Mouse (Mus musculus) C2C12 (cell line): ENCODE measurements around the gene Ephb4. TPM values are rescaled to one million over a fixed set of nuclear protein-coding genes. Genes with fewer than 3 reads are reported as not detected.

Experiments
- H3K27me3 ChIP-seq: one replicate; pipeline ENCODE4 v1.6.1; 2011; ENCODE audit not compliant: control insufficient read depth, insufficient read depth, insufficient read length
- H3K36me3 ChIP-seq: one replicate; pipeline ENCODE4 v1.6.1; 2011; ENCODE audit not compliant: control insufficient read depth, insufficient read depth
- H3K4me3 ChIP-seq: one replicate; pipeline ENCODE4 v1.5.1; 2011; ENCODE audit warnings: mild to moderate bottlenecking, control low read depth; ENCODE audit not compliant: poor library complexity, insufficient read depth, severe bottlenecking
- H3K79me2 ChIP-seq: one replicate; pipeline ENCODE4 v1.6.1; 2011; ENCODE audit not compliant: control insufficient read depth, insufficient read depth
- H3K79me3 ChIP-seq: one replicate; pipeline ENCODE4 v1.6.1; 2011; ENCODE audit warnings: low read depth, control low read depth
- H3ac ChIP-seq: one replicate; pipeline ENCODE3; 2011; ENCODE audit warnings: low read depth; ENCODE audit not compliant: control insufficient read depth, insufficient read length
- CEBPB ChIP-seq: IDR thresholded peaks from one replicate; pipeline ENCODE4 v1.6.1; 2011; ENCODE audit warnings: low read depth, mild to moderate bottlenecking, control low read depth, moderate library complexity
- CTCF ChIP-seq: IDR thresholded peaks from one replicate; pipeline ENCODE4 v1.5.1; 2011; ENCODE audit not compliant: control insufficient read depth, insufficient read depth, insufficient read length
- FOSL1 ChIP-seq: IDR thresholded peaks from one replicate; pipeline ENCODE4 v1.8.0; 2011; ENCODE audit warnings: mild to moderate bottlenecking, low read length; ENCODE audit not compliant: poor library complexity, insufficient read depth, severe bottlenecking
- MAX ChIP-seq: IDR thresholded peaks from one replicate; pipeline ENCODE4 v1.6.1; 2011; ENCODE audit warnings: mild to moderate bottlenecking, control low read depth
- MYOD1 ChIP-seq: IDR thresholded peaks from one replicate; pipeline ENCODE4 v1.6.1; 2011; ENCODE audit warnings: low read depth; ENCODE audit not compliant: control insufficient read depth, insufficient read length
- MYOG ChIP-seq: IDR thresholded peaks from one replicate; pipeline ENCODE4 v1.6.1; 2011; ENCODE audit not compliant: control insufficient read depth, insufficient read length; ENCODE audit errors: extremely low read depth
- USF1 ChIP-seq: IDR thresholded peaks from one replicate; pipeline ENCODE4 v1.6.1; 2011; ENCODE audit warnings: low read depth, mild to moderate bottlenecking, control low read depth, moderate library complexity
- polyA plus RNA-seq: library from polyadenylated mRNA; unstranded; fragments of >200 nt; fragmentation: generic; extraction: Trizol; gene quantifications from one replicate; pipeline ENCODE4 v1.2.1, GENCODE M21; 2012; ENCODE audit warnings: missing spikeins

Gene Ephb4
- polyA plus RNA-seq, 1 experiment = 25.2 TPM

- no peaks in the 10 kb centered on the region for H3K27me3 ChIP-seq
- TF ChIP-seq MAX (no peak), USF1 (no peak), FOSL1 (no peak), MYOD1 (no peak), CTCF (no peak), CEBPB (no peak), MYOG (no peak)
- peaks cover 71% of the 10 kb centered on the region for H3K36me3 ChIP-seq
- peak overlapping the region; percentile 80 for H3K4me3 ChIP-seq
- H3K79me2 ChIP-seq = peaks cover 78% of the 10 kb centered on the region
- H3K79me3 ChIP-seq = peaks cover 46% of the 10 kb centered on the region
- H3ac ChIP-seq = no peak overlapping the region
Observed at GRCm38 (mm10) chr5:137305822-137306221, 44.1 kb upstream of the Ephb4 start.

- peaks cover 67% of the 10 kb centered on the region for H3K36me3 ChIP-seq
- H3ac ChIP-seq = peak overlapping the region; percentile 93
- H3K79me3 ChIP-seq = peaks cover 49% of the 10 kb centered on the region
- no peaks in the 10 kb centered on the region for H3K27me3 ChIP-seq
- TF ChIP-seq CTCF (no peak), FOSL1 (no peak), MAX (no peak), USF1 (no peak), MYOG (no peak), MYOD1 (no peak), CEBPB (no peak)
- peak overlapping the region; percentile 80 for H3K4me3 ChIP-seq
- H3K79me2 ChIP-seq = peaks cover 81% of the 10 kb centered on the region
Observed at GRCm38 (mm10) chr5:137306439-137307005, 43.4 kb upstream of the Ephb4 start.

GRCm38 (mm10) chr5:137307071-137307912 is 42.6 kb upstream of the Ephb4 start, which contains the start of gene Srrt:
Gene Srrt (minus strand): TSS chr5:137307674.
- TF ChIP-seq MAX (peak; percentile 84), MYOD1 (no peak), FOSL1 (no peak), CEBPB (no peak), CTCF (no peak)
- H3ac ChIP-seq = peak within 1 kb of the TSS; percentile 93
- no peaks in the 10 kb centered on the region for H3K27me3 ChIP-seq
- peak within 1 kb of the TSS; percentile 80 for H3K4me3 ChIP-seq
- peaks cover 56% of the 10 kb centered on the region for H3K79me3 ChIP-seq
- H3K36me3 ChIP-seq = peaks cover 66% of the 10 kb centered on the region
- peaks cover 87% of the 10 kb centered on the region for H3K79me2 ChIP-seq

DNA sequence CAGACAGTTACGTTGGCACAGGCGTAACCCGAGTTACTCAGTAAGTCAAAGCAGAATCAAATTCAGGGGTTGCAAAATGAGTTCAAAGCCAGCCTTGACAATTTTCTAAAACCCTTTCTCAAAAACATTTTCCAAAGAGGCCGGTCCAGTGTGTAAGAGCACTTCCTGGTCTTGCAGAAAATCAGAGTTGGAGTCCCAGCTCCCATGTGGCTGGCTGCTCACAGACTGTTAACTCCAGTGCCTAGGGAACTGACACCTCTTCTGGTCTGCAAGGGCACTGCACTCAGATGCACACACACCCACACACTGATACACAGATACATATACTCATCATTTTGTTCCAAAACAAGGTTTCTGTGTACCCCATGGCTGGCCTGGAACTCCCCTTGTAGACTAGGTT is 41.6 kb upstream of the Ephb4 start:
- Histone ChIP-seq H3K36me3 (peaks cover 56% of the 10 kb centered on the region), H3K4me3 (peak overlapping the region; percentile 80), H3K79me3 (peaks cover 57% of the 10 kb centered on the region), H3K27me3 (no peaks in the 10 kb centered on the region), H3K79me2 (peaks cover 87% of the 10 kb centered on the region), H3ac (no peak overlapping the region)
- TF ChIP-seq FOSL1 (no peak), CTCF (no peak), MYOG (no peak), MYOD1 (no peak), MAX (no peak), USF1 (no peak), CEBPB (no peak)

- Histone ChIP-seq H3K27me3 (no peaks in the 10 kb centered on the region), H3K36me3 (peaks cover 31% of the 10 kb centered on the region), H3K4me3 (peak overlapping the region; percentile 72), H3K79me2 (peaks cover 44% of the 10 kb centered on the region), H3K79me3 (peaks cover 24% of the 10 kb centered on the region), H3ac (peak overlapping the region; percentile 83)
- TF ChIP-seq MYOG = no peak
- no peak for TF ChIP-seq MYOD1
- TF ChIP-seq CTCF = no peak
- TF ChIP-seq CEBPB = peak; percentile 60
- TF ChIP-seq FOSL1 = no peak
Observed at GRCm38 (mm10) chr5:137313466-137314192, 36.3 kb upstream of the Ephb4 start.
